Mouse (Mus musculus) urinary bladder, adult 2 months (tissue): ENCODE data around the gene Utp11. TPM values are rescaled to one million over a fixed set of nuclear protein-coding genes. Genes with fewer than 3 reads are reported as not detected.

ENCODE experiments used
- DNase-seq: peaks from one replicate; pipeline ENCODE4 v3.0.0; 2022; ENCODE audit warnings: low spot score
- polyA plus RNA-seq: library from polyadenylated mRNA; depleted of rRNA; stranded (reverse); fragments of >200 nt; gene quantifications from 2 replicates; pipeline ENCODE4 v1.2.3, GENCODE M21; 2012

Utp11 gene
- polyA plus RNA-seq, 1 experiment = 32.9 TPM

- no peak for DNase-seq
Measured at GRCm38 (mm10) chr4:124704797-124705474, 11.5 kb upstream of the Utp11 start.

GRCm38 (mm10) chr4:124703881-124704796 lies 10.7 kb upstream of the Utp11 start:
- no peak for DNase-seq

- DNase-seq = no peak
Measured at GRCm38 (mm10) chr4:124703406-124703805, 10.0 kb upstream of the Utp11 start.

- DNase-seq = no peak
Measured at GRCm38 (mm10) chr4:124701916-124702315, 8.5 kb upstream of the Utp11 start.

GRCm38 (mm10) chr4:124701052-124701845 lies 7.8 kb upstream of the Utp11 start:
- no peak for DNase-seq

- peak; percentile 51 for DNase-seq
Measured at GRCm38 (mm10) chr4:124700248-124700971, 7.0 kb upstream of the Utp11 start, which contains the start of gene Fhl3. Gene Fhl3, plus strand, starts transcription at chr4:124700701.

GRCm38 (mm10) chr4:124699791-124700190 lies 6.4 kb upstream of the Utp11 start:
- DNase-seq = no peak

GRCm38 (mm10) chr4:124695786-124696516 lies 2.6 kb upstream of the Utp11 start:
- no peak for DNase-seq

GRCm38 (mm10) chr4:124694572-124694971 lies 1.2 kb upstream of the Utp11 start:
- DNase-seq = no peak

GRCm38 (mm10) chr4:124692416-124692861 lies 961 bp downstream of the Utp11 start:
- DNase-seq = no peak

- DNase-seq = no peak
Measured at GRCm38 (mm10) chr4:124691455-124691854, 1.9 kb downstream of the Utp11 start.

- DNase-seq = no peak
Measured at GRCm38 (mm10) chr4:124685897-124686402, 7.5 kb downstream of the Utp11 start.

GRCm38 (mm10) chr4:124685453-124685852 lies 7.9 kb downstream of the Utp11 start:
- DNase-seq = no peak

GRCm38 (mm10) chr4:124685004-124685403 lies 8.4 kb downstream of the Utp11 start:
- no peak for DNase-seq

- DNase-seq = no peak
Measured at GRCm38 (mm10) chr4:124683474-124683873, 9.9 kb downstream of the Utp11 start.

- no peak for DNase-seq
Measured at GRCm38 (mm10) chr4:124682270-124682669, 11.1 kb downstream of the Utp11 start.

- no peak for DNase-seq
Measured at GRCm38 (mm10) chr4:124675958-124676357, 17.4 kb downstream of the Utp11 start.

- DNase-seq = no peak
Measured at GRCm38 (mm10) chr4:124675037-124675436, 18.4 kb downstream of the Utp11 start.

GRCm38 (mm10) chr4:124674334-124675032 lies 18.9 kb downstream of the Utp11 start:
- peak; percentile 23 for DNase-seq
